Mouse (Mus musculus) forebrain, embryonic 12.5 days (tissue): ENCODE measurements around the gene Adk. TPM values are rescaled to one million over a fixed set of nuclear protein-coding genes. Genes with fewer than 3 reads are reported as not detected.
A peak's percentile ranks its signal among the peaks of the same experiment; 100 is the strongest.

Experiments used
- ATAC-seq: fragments of 200-750 bp; cut with Nextera tagmentation; 2 replicates; pipeline ENCODE4 v1.8.0; 2017; ENCODE audit warnings: moderate TSS enrichment; ENCODE audit not compliant: low FRiP score
- H3K27ac ChIP-seq: fragments of 300-500 bp; sonication (generic); 2 replicates; pipeline ENCODE4 v1.5.1; 2016; ENCODE audit warnings: mild to moderate bottlenecking
- H3K27me3 ChIP-seq: fragments of 300-500 bp; sonication (generic); 2 replicates; pipeline ENCODE4 v1.6.1; 2016; ENCODE audit warnings: mild to moderate bottlenecking
- H3K36me3 ChIP-seq: fragments of 300-500 bp; sonication (generic); replicated peaks from 2 replicates; pipeline ENCODE4 v1.6.1; 2016; ENCODE audit warnings: mild to moderate bottlenecking
- H3K4me1 ChIP-seq: fragments of 300-500 bp; sonication (generic); 2 replicates; pipeline ENCODE4 v1.6.1; 2016
- H3K4me2 ChIP-seq: fragments of 300-500 bp; sonication (generic); 2 replicates; pipeline ENCODE4 v1.6.1; 2016; ENCODE audit warnings: mild to moderate bottlenecking, moderate library complexity
- H3K4me3 ChIP-seq: fragments of 300-500 bp; sonication (generic); replicated peaks from 2 replicates; pipeline ENCODE4 v1.5.1; 2016; ENCODE audit warnings: mild to moderate bottlenecking
- H3K9ac ChIP-seq: fragments of 300-500 bp; sonication (generic); 2 replicates; pipeline ENCODE4 v1.6.1; 2016; ENCODE audit warnings: mild to moderate bottlenecking
- H3K9me3 ChIP-seq: fragments of 300-500 bp; sonication (generic); 2 replicates; pipeline ENCODE4 v1.6.1; 2016
- WGBS: fragments of 180-500 bp; shearing (Covaris S2); methylation state at CpG from one replicate; pipeline ENCODE4 v1.1.7; 2016; 5-methylcytosine and 5-hydroxymethylcytosine counted together
- polyA plus RNA-seq: library from polyadenylated mRNA; unstranded; fragments of >200 nt; fragmentation: Nextera tagmentation; extraction: Ambion mirVana; gene quantifications from 2 replicates; pipeline ENCODE4 v1.2.1, GENCODE M21; 2016

Adk gene
- polyA plus RNA-seq, 1 experiment from 2014 or later: 117 TPM

GRCm38 (mm10) chr14:21192749-21193148 lies 140.4 kb downstream of the Adk start:
- H3K36me3 ChIP-seq: no peaks in the 10 kb centered on the region
- no peak for ATAC-seq
- H3K4me1 ChIP-seq: no peaks in the 10 kb centered on the region; the same call in 1 of the 2 replicates
- no peak overlapping the region for H3K27ac ChIP-seq
- whole genome bisulfite sequencing: 93% methylated on average over 3 of the region's 3 CpGs
- no peak overlapping the region for H3K4me2 ChIP-seq
- H3K27me3 ChIP-seq: no peaks in the 10 kb centered on the region
- no peaks in the 10 kb centered on the region for H3K9me3 ChIP-seq
- no peak overlapping the region for H3K9ac ChIP-seq
- H3K4me3 ChIP-seq: no peak overlapping the region

GRCm38 (mm10) chr14:21194336-21194735 lies 142.0 kb downstream of the Adk start:
- Histone ChIP-seq H3K27me3 (no peaks in the 10 kb centered on the region), H3K27ac (0 out of 2 replicates have a peak overlapping the region, but pooled peaks have one; percentile 19), H3K4me1 (no peaks in the 10 kb centered on the region; the same call in 1 of the 2 replicates), H3K4me2 (no peak overlapping the region), H3K9me3 (no peaks in the 10 kb centered on the region), H3K4me3 (no peak overlapping the region), H3K9ac (no peak overlapping the region), H3K36me3 (no peaks in the 10 kb centered on the region)
- 75% methylated on average over 6 of the region's 6 CpGs for WGBS
- ATAC-seq: no peak

GRCm38 (mm10) chr14:21200850-21201249 lies 148.5 kb downstream of the Adk start:
- no peak overlapping the region for H3K9ac ChIP-seq
- H3K4me3 ChIP-seq: no peak overlapping the region
- no peaks in the 10 kb centered on the region for H3K36me3 ChIP-seq
- no peaks in the 10 kb centered on the region for H3K4me1 ChIP-seq
- no peaks in the 10 kb centered on the region for H3K9me3 ChIP-seq
- no peak overlapping the region for H3K4me2 ChIP-seq
- WGBS: 89% methylated on average over 3 of the region's 3 CpGs
- ATAC-seq: no peak
- H3K27ac ChIP-seq: no peak overlapping the region
- no peaks in the 10 kb centered on the region for H3K27me3 ChIP-seq

- Histone ChIP-seq H3K36me3 (no peaks in the 10 kb centered on the region), H3K9ac (no peak overlapping the region), H3K4me1 (no peaks in the 10 kb centered on the region), H3K27me3 (no peaks in the 10 kb centered on the region), H3K9me3 (no peaks in the 10 kb centered on the region), H3K4me2 (no peak overlapping the region), H3K4me3 (no peak overlapping the region), H3K27ac (no peak overlapping the region)
- 89% methylated on average over 4 of the region's 4 CpGs for WGBS
- ATAC-seq: no peak
These were observed 154.1 kb downstream of the Adk start for GRCm38 (mm10) chr14:21206472-21206871.

GRCm38 (mm10) chr14:21221574-21222138 lies 169.3 kb downstream of the Adk start:
- no peak for ATAC-seq

GRCm38 (mm10) chr14:21222206-21222605 lies 169.8 kb downstream of the Adk start:
- H3K4me2 ChIP-seq: no peak overlapping the region
- WGBS: 49% methylated on average over 3 of the region's 3 CpGs
- no peak overlapping the region for H3K9ac ChIP-seq
- peaks cover 5% of the 10 kb centered on the region; the same call in 1 of the 2 replicates for H3K4me1 ChIP-seq
- no peaks in the 10 kb centered on the region for H3K9me3 ChIP-seq
- no peak overlapping the region for H3K4me3 ChIP-seq
- ATAC-seq: no peak
- no peaks in the 10 kb centered on the region for H3K36me3 ChIP-seq
- no peak overlapping the region for H3K27ac ChIP-seq
- H3K27me3 ChIP-seq: no peaks in the 10 kb centered on the region

More at GRCm38 (mm10) chr14:21221574-21222138, 169.3 kb downstream of the Adk start:
- Histone ChIP-seq H3K27me3 (no peaks in the 10 kb centered on the region), H3K27ac (no peak overlapping the region), H3K4me2 (no peak overlapping the region), H3K4me3 (no peak overlapping the region), H3K36me3 (no peaks in the 10 kb centered on the region), H3K9me3 (no peaks in the 10 kb centered on the region), H3K9ac (no peak overlapping the region), H3K4me1 (peaks cover 5% of the 10 kb centered on the region; the same call in 1 of the 2 replicates)
- 85% methylated on average over 5 of the region's 5 CpGs for WGBS

- no peak for ATAC-seq
- 80% methylated on average over 6 of the region's 6 CpGs for WGBS
- Histone ChIP-seq H3K36me3 (no peaks in the 10 kb centered on the region), H3K9me3 (no peaks in the 10 kb centered on the region), H3K4me3 (no peak overlapping the region), H3K27me3 (no peaks in the 10 kb centered on the region), H3K9ac (no peak overlapping the region), H3K4me1 (peaks cover 5% of the 10 kb centered on the region; the same call in 1 of the 2 replicates), H3K4me2 (no peak overlapping the region), H3K27ac (peak overlapping the region; percentile 5; the same call in 1 of the 2 replicates)
These were observed 171.1 kb downstream of the Adk start for GRCm38 (mm10) chr14:21223456-21223855.

- Histone ChIP-seq H3K27ac (0 out of 2 replicates have a peak overlapping the region, but pooled peaks have one; percentile 5), H3K4me1 (peaks cover 5% of the 10 kb centered on the region; the same call in 1 of the 2 replicates), H3K27me3 (no peaks in the 10 kb centered on the region), H3K9me3 (no peaks in the 10 kb centered on the region), H3K9ac (no peak overlapping the region), H3K4me2 (no peak overlapping the region), H3K4me3 (no peak overlapping the region), H3K36me3 (no peaks in the 10 kb centered on the region)
- WGBS: 90% methylated on average over 3 of the region's 3 CpGs
- no peak for ATAC-seq
These were observed 171.7 kb downstream of the Adk start for GRCm38 (mm10) chr14:21223971-21224635.

- Histone ChIP-seq H3K27me3 (no peaks in the 10 kb centered on the region), H3K4me1 (no peaks in the 10 kb centered on the region), H3K27ac (no peak overlapping the region), H3K4me2 (no peak overlapping the region), H3K36me3 (no peaks in the 10 kb centered on the region; the same call in 1 of the 2 replicates), H3K9ac (no peak overlapping the region), H3K4me3 (no peak overlapping the region), H3K9me3 (no peaks in the 10 kb centered on the region)
- 93% methylated on average over 2 of the region's 2 CpGs for WGBS
- no peak for ATAC-seq
These were observed 184.7 kb downstream of the Adk start for GRCm38 (mm10) chr14:21237051-21237450.

GRCm38 (mm10) chr14:21241105-21241504 lies 188.7 kb downstream of the Adk start:
- ATAC-seq: no peak
- H3K4me2 ChIP-seq: no peak overlapping the region
- H3K9me3 ChIP-seq: no peaks in the 10 kb centered on the region
- H3K27me3 ChIP-seq: no peaks in the 10 kb centered on the region
- no peaks in the 10 kb centered on the region for H3K36me3 ChIP-seq
- H3K4me1 ChIP-seq: no peaks in the 10 kb centered on the region
- no peak overlapping the region for H3K4me3 ChIP-seq
- no peak overlapping the region for H3K27ac ChIP-seq
- H3K9ac ChIP-seq: no peak overlapping the region
- WGBS: 90% methylated on average over 5 of the region's 5 CpGs

GRCm38 (mm10) chr14:21251386-21251785 lies 199.0 kb downstream of the Adk start:
- WGBS: 34% methylated on average over 5 of the region's 5 CpGs
- H3K9ac ChIP-seq: no peak overlapping the region
- ATAC-seq: no peak
- peaks cover 34% of the 10 kb centered on the region for H3K4me1 ChIP-seq
- H3K27me3 ChIP-seq: no peaks in the 10 kb centered on the region
- H3K4me2 ChIP-seq: peak overlapping the region; percentile 21; the same call in 1 of the 2 replicates
- no peaks in the 10 kb centered on the region for H3K9me3 ChIP-seq
- H3K4me3 ChIP-seq: no peak overlapping the region
- no peaks in the 10 kb centered on the region for H3K36me3 ChIP-seq
- H3K27ac ChIP-seq: peak overlapping the region; percentile 80

- H3K4me1 ChIP-seq: peaks cover 34% of the 10 kb centered on the region
- no peaks in the 10 kb centered on the region for H3K9me3 ChIP-seq
- peak overlapping the region; percentile 91 for H3K27ac ChIP-seq
- H3K4me3 ChIP-seq: no peak overlapping the region
- peak overlapping the region; percentile 32; the same call in 1 of the 2 replicates for H3K4me2 ChIP-seq
- H3K27me3 ChIP-seq: no peaks in the 10 kb centered on the region
- H3K9ac ChIP-seq: no peak overlapping the region
- no peaks in the 10 kb centered on the region for H3K36me3 ChIP-seq
- WGBS: 3% methylated on average over 7 of the region's 7 CpGs
- peak; percentile 93 for ATAC-seq
These were observed 200.0 kb downstream of the Adk start for GRCm38 (mm10) chr14:21252326-21252886.
